ENCODE assay signal across 7 mouse cellular contexts in genomic region chr6:131418770-131419169, GRCm38 (mm10). TPM values are rescaled to one million over a fixed set of nuclear protein-coding genes. Genes with fewer than 3 reads are reported as not detected.
DNase-seq lines count a peak whose midpoint lies in the region; ATAC-seq and TF ChIP-seq lines count a peak whose summit lies in the region.

No protein-coding gene starts in this region.

- no peaks in the 10 kb centered on the region for H3K4me1 ChIP-seq in midbrain, embryonic 11.5 days (ENCODE audit: control insufficient read depth, insufficient read depth, low read length)
- H3K4me1 ChIP-seq in midbrain, embryonic 10.5 days, result no peaks in the 10 kb centered on the region
- H3K4me1 ChIP-seq in cortical plate, adult 2 months (ENCODE audit: control insufficient read depth, insufficient read depth, low read length), result no peaks in the 10 kb centered on the region; the same call in 1 of the 2 replicates
- H3K4me1 ChIP-seq in hindbrain, postnatal 0 days (ENCODE audit: insufficient read depth, low read length), result no peaks in the 10 kb centered on the region
- peaks cover 3% of the 10 kb centered on the region for H3K4me1 ChIP-seq in lung, adult 2 months (ENCODE audit: control insufficient read depth, insufficient read depth, low read length)

- no peak overlapping the region for H3K27ac ChIP-seq in midbrain, embryonic 11.5 days (ENCODE audit: low read depth, low read length)
- no peak overlapping the region for H3K27ac ChIP-seq in midbrain, embryonic 10.5 days (replicated peaks)
- no peak overlapping the region for H3K27ac ChIP-seq in cortical plate, adult 2 months (ENCODE audit: insufficient read depth, low read length)
- no peak overlapping the region for H3K27ac ChIP-seq in hindbrain, postnatal 0 days

- H3K36me3 ChIP-seq in midbrain, embryonic 11.5 days (ENCODE audit: control insufficient read depth, insufficient read depth, low read length), result no peaks in the 10 kb centered on the region
- H3K36me3 ChIP-seq in midbrain, embryonic 10.5 days, result no peaks in the 10 kb centered on the region
- H3K36me3 ChIP-seq in hindbrain, postnatal 0 days (ENCODE audit: insufficient read depth, low read length), result no peaks in the 10 kb centered on the region
- no peaks in the 10 kb centered on the region for H3K36me3 ChIP-seq in splenic B cell, adult 2 months (ENCODE audit: control insufficient read depth, insufficient read depth, low read length, poor library complexity, severe bottlenecking)

- peak; percentile 30; the same call in 1 of the 2 replicates for ATAC-seq in midbrain, embryonic 11.5 days (ENCODE audit: low FRiP score)
- peak; percentile 81 for ATAC-seq in hindbrain, postnatal 0 days

- no peaks in the 10 kb centered on the region for H3K27me3 ChIP-seq in midbrain, embryonic 11.5 days (ENCODE audit: control insufficient read depth, insufficient read depth, low read length)
- no peaks in the 10 kb centered on the region for H3K27me3 ChIP-seq in midbrain, embryonic 10.5 days (ENCODE audit: low read depth, poor library complexity, severe bottlenecking)
- no peaks in the 10 kb centered on the region for H3K27me3 ChIP-seq in hindbrain, postnatal 0 days (ENCODE audit: insufficient read depth, low read length)
- H3K27me3 ChIP-seq in splenic B cell, adult 2 months (ENCODE audit: control insufficient read depth, insufficient read depth, low read length, poor library complexity, severe bottlenecking), result no peaks in the 10 kb centered on the region

- H3K4me2 ChIP-seq in midbrain, embryonic 11.5 days, result no peak overlapping the region
- no peak overlapping the region for H3K4me2 ChIP-seq in hindbrain, postnatal 0 days (ENCODE audit: low read depth, low read length)

- no peak for TF ChIP-seq POLR2A in cortical plate, adult 2 months (IDR thresholded peaks at IDR 0.05; ENCODE audit: extremely low read depth, insufficient read depth, low read length)
- no peak for TF ChIP-seq POLR2A in lung, adult 2 months (IDR thresholded peaks at IDR 0.05; ENCODE audit: borderline replicate concordance, extremely low read depth, low read depth, low read length)

- no peak for DNase-seq in midbrain, embryonic 11.5 days (ENCODE audit: low spot score, missing footprints)
- no peak for DNase-seq in midbrain, embryonic 10.5 days (ENCODE audit: low spot score)
- peak; percentile 35 for DNase-seq in ZHBTc4 (ENCODE audit: low read depth, low spot score)
- peak; percentile 79 for DNase-seq in hindbrain, postnatal 0 days (ENCODE audit: low spot score)
- peak; percentile 18 for DNase-seq in lung, adult 2 months
- DNase-seq in splenic B cell, adult 2 months (ENCODE audit: low read depth, low spot score), result peak; percentile 13

- H3K4me3 ChIP-seq in midbrain, embryonic 11.5 days (ENCODE audit: low read depth, low read length), result no peak overlapping the region
- no peak overlapping the region for H3K4me3 ChIP-seq in midbrain, embryonic 10.5 days
- H3K4me3 ChIP-seq in cortical plate, adult 2 months (ENCODE audit: insufficient read depth, low read length), result no peak overlapping the region
- no peak overlapping the region for H3K4me3 ChIP-seq in hindbrain, postnatal 0 days (ENCODE audit: low read length)
- no peak overlapping the region for H3K4me3 ChIP-seq in lung, adult 2 months (replicated peaks; ENCODE audit: extremely low read depth, low read depth, low read length)

- peak; percentile 34; the same call in 1 of the 2 replicates for TF ChIP-seq CTCF in cortical plate, adult 2 months (IDR thresholded peaks at IDR 0.05; ENCODE audit: extremely low read depth, insufficient read depth, low read length)
- TF ChIP-seq CTCF in hindbrain, postnatal 0 days (IDR thresholded peaks at IDR 0.05; ENCODE audit: low read depth), result peak; percentile 72
- 0 out of 2 replicates have a peak, but pooled peaks have one; percentile 23 for TF ChIP-seq CTCF in lung, adult 2 months (IDR thresholded peaks at IDR 0.05; ENCODE audit: insufficient read depth, low read length)

- no peaks in the 10 kb centered on the region for H3K9me3 ChIP-seq in midbrain, embryonic 11.5 days (ENCODE audit: control insufficient read depth, low read length)
- H3K9me3 ChIP-seq in midbrain, embryonic 10.5 days (replicated peaks), result no peaks in the 10 kb centered on the region
- H3K9me3 ChIP-seq in hindbrain, postnatal 0 days (ENCODE audit: low read length), result no peaks in the 10 kb centered on the region

- no peak overlapping the region for H3K9ac ChIP-seq in midbrain, embryonic 11.5 days (ENCODE audit: low read length)
- no peak overlapping the region for H3K9ac ChIP-seq in hindbrain, postnatal 0 days (replicated peaks; ENCODE audit: low read length)

RNA-seq across cellular contexts. Expression of gene Ybx3, which starts 30.5 kb away (rescaled TPM):
- 36.3 and 38.6 TPM in 2 replicates for polyA plus RNA-seq in midbrain, embryonic 11.5 days (2014; fragmentation: Nextera tagmentation; extraction: Ambion mirVana)
- 30.7 and 37.8 TPM in 2 replicates for polyA plus RNA-seq in midbrain, embryonic 10.5 days (2016; fragmentation: Nextera tagmentation; extraction: Ambion mirVana)
- polyA plus RNA-seq in cortical plate, adult 2 months (2012; rRNA removed), result 75.0 and 77.9 TPM in 2 replicates
- total RNA-seq in hindbrain, postnatal 0 days (2014; rRNA removed), result 86.0 and 103 TPM in 2 replicates
- 33.4 and 34.6 TPM in 2 replicates for polyA plus RNA-seq in hindbrain, postnatal 0 days (2015; fragmentation: Nextera tagmentation; extraction: Ambion mirVana)
- 77.9 and 84.9 TPM in 2 replicates for polyA plus RNA-seq in lung, adult 2 months (2012; rRNA removed)

Comparison
In these comparisons a context has a peak if more than half of its experiments do, and no peak if none do; other contexts are left out.
1. DNase-seq: peak in ZHBTc4 (single experiment), hindbrain, postnatal 0 days (single experiment), lung, adult 2 months (single experiment) and splenic B cell, adult 2 months (single experiment); none in midbrain, embryonic 11.5 days (single experiment) and midbrain, embryonic 10.5 days (single experiment).
2. Peak in every context shown above with its lines, with median percentiles within 50 percentile points of each other: CTCF ChIP-seq.